Mouse (Mus musculus) heart, postnatal 0 days (tissue): ENCODE results near the gene Pdzd2. TPM values are rescaled to one million over a fixed set of nuclear protein-coding genes. Genes with fewer than 3 reads are reported as not detected.

Source experiments
- ATAC-seq: fragments of 200-750 bp; cut with Nextera tagmentation; 2 replicates; pipeline ENCODE4 v1.8.0; 2017; ENCODE audit warnings: low read depth, moderate number of reproducible peaks, moderate library complexity; ENCODE audit not compliant: insufficient read depth
- DNase-seq: peaks from one replicate; pipeline ENCODE4 v3.0.0-alpha.2; 2016; ENCODE audit warnings: low spot score
- H3K27ac ChIP-seq: fragments of 300-500 bp; sonication (generic); 2 replicates; pipeline ENCODE4 v1.5.1; 2014; ENCODE audit warnings: low read depth, mild to moderate bottlenecking
- H3K27me3 ChIP-seq: fragments of 300-500 bp; sonication (generic); 2 replicates; pipeline ENCODE4 v1.6.1; 2014; ENCODE audit warnings: low read length, mixed read lengths; ENCODE audit not compliant: control insufficient read depth, insufficient read depth
- H3K36me3 ChIP-seq: fragments of 300-500 bp; sonication (generic); replicated peaks from 2 replicates; pipeline ENCODE4 v1.6.1; 2014; ENCODE audit warnings: low read length, mixed read lengths; ENCODE audit not compliant: control insufficient read depth, insufficient read depth
- H3K4me1 ChIP-seq: fragments of 300-500 bp; sonication (generic); 2 replicates; pipeline ENCODE4 v1.6.1; 2014; ENCODE audit warnings: antibody characterized with exemption; ENCODE audit not compliant: control insufficient read depth, insufficient read depth
- H3K4me2 ChIP-seq: fragments of 300-500 bp; sonication (generic); 2 replicates; pipeline ENCODE4 v1.6.1; 2014; ENCODE audit warnings: low read depth, mild to moderate bottlenecking, low read length, moderate library complexity
- H3K4me3 ChIP-seq: fragments of 300-500 bp; sonication (generic); 2 replicates; pipeline ENCODE4 v1.5.1; 2014; ENCODE audit warnings: low read depth, low read length
- H3K9ac ChIP-seq: fragments of 300-500 bp; sonication (generic); replicated peaks from 2 replicates; pipeline ENCODE4 v1.6.1; 2014; ENCODE audit warnings: low read depth, low read length, mixed read lengths
- H3K9me3 ChIP-seq: fragments of 300-500 bp; sonication (generic); replicated peaks from 2 replicates; pipeline ENCODE4 v1.6.1; 2016; ENCODE audit warnings: low read length; ENCODE audit not compliant: control insufficient read depth
- CTCF ChIP-seq: IDR thresholded peaks from 2 replicates; pipeline ENCODE4 v1.5.1; 2016; ENCODE audit warnings: antibody characterized with exemption, control low read depth, low read depth
- EP300 ChIP-seq: IDR thresholded peaks from 2 replicates; pipeline ENCODE4 v1.6.1; 2016; ENCODE audit warnings: antibody characterized with exemption, low read depth
- WGBS: fragments of 180-500 bp; shearing (Covaris S2); extraction: QIAGEN DNeasy Blood & Tissue Kit; methylation state at CpG from one replicate; pipeline ENCODE4 v1.1.7; 2014; 5-methylcytosine and 5-hydroxymethylcytosine counted together
- polyA plus RNA-seq: library from polyadenylated mRNA; unstranded; fragments of >200 nt; fragmentation: Nextera tagmentation; extraction: Ambion mirVana; gene quantifications from 2 replicates; pipeline ENCODE4 v1.2.1, GENCODE M21; 2015
- total RNA-seq: library from RNA; depleted of rRNA; stranded (reverse); fragments of >200 nt; gene quantifications from 2 replicates; pipeline ENCODE4 v1.2.3, GENCODE M21; 2014; ENCODE audit warnings: low replicate concordance

The Pdzd2 gene
- total and polyA plus RNA-seq, 2 experiments from 2014 or later = 36.1 to 86.0 TPM

DNA sequence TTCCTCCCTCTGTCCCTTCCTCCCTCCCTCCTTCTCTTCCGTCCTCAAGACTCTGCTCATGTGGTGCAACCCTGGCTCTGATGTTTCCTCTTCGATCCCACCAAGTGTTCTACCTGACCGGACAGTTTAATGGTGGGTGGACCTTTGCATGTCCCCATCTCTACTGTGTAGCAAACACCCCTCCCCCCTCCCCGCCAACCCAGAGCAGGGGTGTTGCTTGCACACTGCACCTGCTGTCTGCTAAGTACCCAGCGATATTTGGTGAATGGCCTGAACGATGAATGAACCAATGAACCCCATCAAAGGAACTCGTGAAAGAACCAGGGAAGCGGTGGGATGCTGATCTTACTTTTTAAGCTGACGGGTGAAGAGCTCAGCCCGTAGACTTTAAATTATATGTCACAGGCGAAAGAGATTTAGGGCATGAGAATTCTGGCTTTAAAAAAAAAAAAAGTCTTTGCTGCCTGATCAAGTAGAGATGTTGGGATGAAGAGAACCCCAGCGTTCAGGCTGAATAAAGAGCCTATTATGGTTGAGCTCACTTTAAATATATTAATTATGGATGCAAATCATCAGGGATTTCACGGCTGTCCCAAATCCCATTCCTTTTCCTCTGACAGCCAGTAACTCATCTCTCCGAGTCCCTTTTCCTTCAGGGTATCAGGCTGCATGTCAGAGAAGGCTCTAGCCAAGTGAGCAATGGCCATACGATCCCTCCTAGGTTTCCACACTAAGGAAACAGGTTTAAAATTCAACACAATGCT is 350.8 kb downstream of the Pdzd2 start:
- ATAC-seq (no peak), DNase-seq (no peak)
- no peaks in the 10 kb centered on the region for H3K4me1 ChIP-seq
- no peak overlapping the region for H3K4me2 ChIP-seq
- H3K27ac ChIP-seq = no peak overlapping the region
- no peaks in the 10 kb centered on the region for H3K9me3 ChIP-seq
- no peak overlapping the region for H3K4me3 ChIP-seq
- H3K36me3 ChIP-seq = peaks cover 55% of the 10 kb centered on the region
- TF ChIP-seq CTCF (no peak), EP300 (no peak)
- no peaks in the 10 kb centered on the region for H3K27me3 ChIP-seq
- no peak overlapping the region for H3K9ac ChIP-seq
- 89% methylated on average over 15 of the region's 15 CpGs for WGBS

DNA sequence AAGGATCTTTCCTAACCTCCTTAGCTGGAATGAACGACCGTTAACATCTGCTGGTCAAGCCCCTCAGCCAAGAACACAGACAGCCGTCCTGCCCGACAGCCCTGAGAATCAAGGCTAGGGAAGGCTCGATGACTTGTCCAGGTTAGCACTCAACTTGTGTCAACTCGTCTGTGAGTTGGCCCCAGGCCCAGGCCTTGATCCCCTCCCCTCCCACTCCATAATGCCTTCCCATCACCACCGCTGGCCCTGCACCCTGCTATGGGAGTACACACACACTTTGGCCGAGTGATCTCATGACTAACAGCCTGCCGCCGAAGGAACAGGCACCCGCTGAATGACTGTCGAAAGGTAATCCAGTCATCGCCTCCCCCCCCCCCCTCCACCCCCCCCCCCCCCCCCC is 355.0 kb downstream of the Pdzd2 start:
- H3K9me3 ChIP-seq = no peaks in the 10 kb centered on the region
- peak; percentile 4 for DNase-seq
- no peak overlapping the region for H3K27ac ChIP-seq
- no peaks in the 10 kb centered on the region for H3K4me1 ChIP-seq
- no peak overlapping the region for H3K4me2 ChIP-seq
- no peak for TF ChIP-seq CTCF
- no peak for TF ChIP-seq EP300
- no peak overlapping the region for H3K9ac ChIP-seq
- H3K4me3 ChIP-seq = no peak overlapping the region
- ATAC-seq = peak; percentile 47; the same call in 1 of the 2 replicates
- H3K36me3 ChIP-seq = peaks cover 62% of the 10 kb centered on the region
- H3K27me3 ChIP-seq = no peaks in the 10 kb centered on the region
- WGBS = 49% methylated on average over 12 of the region's 13 CpGs

GRCm38 (mm10) chr15:12380548-12380947 is 359.2 kb downstream of the Pdzd2 start:
- TF ChIP-seq EP300 (no peak), CTCF (peak; percentile 35)
- peaks cover 28% of the 10 kb centered on the region for H3K36me3 ChIP-seq
- no peak overlapping the region for H3K4me2 ChIP-seq
- no peak overlapping the region for H3K9ac ChIP-seq
- 57% methylated on average over 5 of the region's 5 CpGs for WGBS
- DNase-seq (no peak), ATAC-seq (no peak)
- no peaks in the 10 kb centered on the region for H3K9me3 ChIP-seq
- H3K4me1 ChIP-seq = no peaks in the 10 kb centered on the region
- no peak overlapping the region for H3K27ac ChIP-seq
- H3K27me3 ChIP-seq = no peaks in the 10 kb centered on the region
- H3K4me3 ChIP-seq = no peak overlapping the region

DNA sequence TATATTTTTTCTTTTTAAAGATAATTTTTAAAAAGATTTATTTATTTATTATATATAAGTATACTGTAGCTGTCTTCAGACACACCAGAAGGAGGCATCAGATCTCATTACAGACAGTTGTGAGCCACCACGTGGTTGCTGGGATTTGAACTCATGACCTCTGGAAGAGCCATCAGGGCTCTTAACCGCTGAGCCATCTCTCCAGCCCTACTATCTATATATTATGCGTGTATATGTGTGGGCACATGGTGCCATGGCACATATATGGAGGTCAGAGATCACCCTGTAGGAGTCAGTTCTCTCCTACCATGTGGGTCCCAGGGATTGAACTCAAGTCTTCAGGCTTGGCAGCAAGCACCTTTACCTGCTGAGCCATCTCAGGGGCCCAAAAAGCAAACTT is 359.7 kb downstream of the Pdzd2 start:
- H3K9me3 ChIP-seq = no peaks in the 10 kb centered on the region
- no peaks in the 10 kb centered on the region for H3K4me1 ChIP-seq
- ATAC-seq (no peak), DNase-seq (no peak)
- no peak overlapping the region for H3K27ac ChIP-seq
- no peak overlapping the region for H3K4me2 ChIP-seq
- H3K4me3 ChIP-seq = no peak overlapping the region
- peaks cover 23% of the 10 kb centered on the region for H3K36me3 ChIP-seq
- H3K27me3 ChIP-seq = no peaks in the 10 kb centered on the region
- no peak overlapping the region for H3K9ac ChIP-seq
- TF ChIP-seq EP300 (no peak), CTCF (no peak)
- WGBS = 94% methylated on average over 3 of the region's 3 CpGs

GRCm38 (mm10) chr15:12377800-12378199 is 361.9 kb downstream of the Pdzd2 start:
- TF ChIP-seq EP300 (no peak), CTCF (no peak)
- peaks cover 37% of the 10 kb centered on the region for H3K36me3 ChIP-seq
- H3K4me3 ChIP-seq = no peak overlapping the region
- WGBS = 88% methylated on average over 10 of the region's 10 CpGs
- no peaks in the 10 kb centered on the region for H3K4me1 ChIP-seq
- H3K27me3 ChIP-seq = no peaks in the 10 kb centered on the region
- H3K9me3 ChIP-seq = no peaks in the 10 kb centered on the region
- H3K9ac ChIP-seq = no peak overlapping the region
- ATAC-seq (no peak), DNase-seq (no peak)
- H3K4me2 ChIP-seq = no peak overlapping the region
- no peak overlapping the region for H3K27ac ChIP-seq
